Mouse (Mus musculus): ENCODE measurements at regions not wholly inside any gene's neighbourhood (a gene's known extent, or its start where the extent isn't known, plus 50 kb on each side); places are given as distances from the start of the nearest gene placed in this dataset.

DNA sequence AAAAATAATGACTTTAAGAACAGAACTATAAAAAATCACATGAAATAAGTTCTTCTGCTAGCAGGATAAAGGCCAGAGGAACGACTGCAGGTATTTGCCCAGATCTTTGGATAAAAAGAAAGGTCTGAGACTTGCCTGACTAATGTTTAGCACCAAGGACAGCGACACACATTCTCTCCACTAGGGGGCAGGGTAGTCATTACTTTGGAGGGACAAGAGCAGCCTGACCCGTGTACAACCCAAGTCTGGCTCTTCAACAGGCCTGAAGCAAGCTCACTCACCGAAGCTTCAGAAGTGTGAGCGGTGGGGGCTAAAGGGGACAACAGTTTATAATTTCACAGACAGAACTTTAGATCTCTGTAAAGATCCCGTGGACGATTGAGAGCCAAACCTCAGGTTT is 98.4 kb upstream of the Gm10234 start:
- TF ChIP-seq CTCF (IDR thresholded peaks at IDR 0.05) (peak; percentile 99), EP300 (IDR thresholded peaks at IDR 0.05) (no peak)
